Mouse (Mus musculus) left cerebral cortex, adult 9 months (tissue): ENCODE data around the gene Col4a1.

Source experiments
- DNase-seq, 2 experiments: peaks; one replicate each; pipeline ENCODE4 v3.0.0; 2022; ENCODE audit warnings: low spot score in 2 of 2

Gene Col4a1

DNA sequence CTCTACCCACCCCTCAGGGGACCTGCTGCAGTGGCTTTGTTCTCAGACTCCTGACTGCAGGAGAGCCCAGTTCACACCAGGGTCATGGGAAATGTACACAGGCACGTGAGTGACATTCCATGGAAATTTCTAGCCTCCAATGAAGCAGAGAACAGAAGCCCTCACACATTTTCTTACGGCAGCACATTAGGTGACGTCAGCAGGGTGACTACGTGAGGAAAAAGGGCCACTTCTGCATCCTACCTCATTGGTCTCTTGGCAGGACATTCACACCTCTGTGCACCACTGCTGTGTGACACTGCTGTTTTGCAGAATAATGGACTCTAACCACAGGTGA is 130.5 kb downstream of the Col4a1 start:
- no peak for DNase-seq

DNA sequence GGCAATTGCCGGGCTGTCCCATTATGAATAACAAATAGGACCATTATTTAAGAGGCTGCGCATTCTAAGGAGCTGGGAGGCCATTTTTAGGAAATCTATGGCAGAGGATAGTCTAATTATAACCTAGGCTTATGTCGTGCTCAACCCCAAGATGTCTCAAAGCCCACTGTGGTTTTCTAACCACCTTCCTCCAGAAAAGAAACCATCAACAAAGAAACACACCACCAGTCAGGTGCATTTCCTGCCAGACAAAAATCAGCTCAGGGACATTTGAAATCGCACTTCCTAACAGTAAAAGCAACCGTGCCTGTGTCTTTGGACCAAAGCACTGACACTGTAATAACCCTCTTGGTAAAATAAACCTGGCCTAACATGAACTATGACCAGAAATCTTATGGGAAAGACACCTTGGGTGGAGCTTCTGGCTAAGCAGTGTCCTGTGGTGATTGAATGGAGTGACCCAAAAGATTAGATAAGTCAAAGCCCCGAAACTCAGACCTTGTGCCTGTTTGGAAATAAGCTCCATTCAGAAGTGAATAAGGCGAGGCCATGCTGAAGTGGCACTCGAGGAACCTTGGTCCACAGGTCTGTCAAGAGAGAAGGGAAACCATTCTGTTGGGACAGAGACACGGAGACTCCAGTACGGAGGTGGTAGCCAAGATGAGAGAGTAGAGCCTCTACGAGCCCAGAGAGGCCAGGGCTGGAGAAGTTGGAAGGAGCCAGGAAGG is 131.0 kb downstream of the Col4a1 start:
- no peak for DNase-seq

DNA sequence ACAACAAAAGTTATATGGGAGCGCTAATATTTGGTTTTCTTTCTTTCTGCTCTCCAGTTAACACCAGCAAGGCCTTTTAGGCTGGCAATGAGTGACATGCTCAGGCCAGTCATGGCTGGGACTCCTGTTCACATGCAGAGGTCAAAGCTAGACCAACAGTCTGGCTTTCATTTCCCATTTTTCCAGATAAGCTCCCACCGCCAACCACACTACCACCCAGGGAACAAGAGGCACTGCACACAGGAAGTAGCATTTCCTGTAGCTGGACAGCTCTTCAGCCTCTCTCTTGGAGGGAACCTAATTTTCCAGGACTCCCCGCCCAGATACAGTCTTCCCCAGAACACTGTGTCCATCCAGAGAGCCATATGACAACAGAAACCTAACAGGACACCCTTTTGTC is 132.8 kb downstream of the Col4a1 start:
- no peak for DNase-seq

DNA sequence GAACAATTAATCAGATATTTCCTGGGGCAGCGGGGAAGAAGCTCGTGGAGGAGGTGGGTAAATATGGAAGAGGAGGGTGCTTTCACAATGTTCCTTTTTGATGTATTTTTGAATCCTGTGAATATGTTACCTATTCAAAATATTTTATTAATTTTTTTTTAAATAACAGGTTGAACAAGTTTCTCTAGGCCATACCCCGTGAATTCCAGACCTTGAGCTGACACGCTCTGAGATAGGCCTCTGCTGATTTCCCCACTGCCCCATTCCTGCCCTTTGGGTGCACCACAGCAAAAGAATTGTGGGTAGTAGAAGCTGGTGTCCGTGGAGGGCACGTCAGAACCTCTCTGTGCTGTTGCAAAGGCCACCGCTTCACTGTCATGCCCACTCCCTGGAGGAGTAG is 136.2 kb downstream of the Col4a1 start:
- DNase-seq: no peak

DNA sequence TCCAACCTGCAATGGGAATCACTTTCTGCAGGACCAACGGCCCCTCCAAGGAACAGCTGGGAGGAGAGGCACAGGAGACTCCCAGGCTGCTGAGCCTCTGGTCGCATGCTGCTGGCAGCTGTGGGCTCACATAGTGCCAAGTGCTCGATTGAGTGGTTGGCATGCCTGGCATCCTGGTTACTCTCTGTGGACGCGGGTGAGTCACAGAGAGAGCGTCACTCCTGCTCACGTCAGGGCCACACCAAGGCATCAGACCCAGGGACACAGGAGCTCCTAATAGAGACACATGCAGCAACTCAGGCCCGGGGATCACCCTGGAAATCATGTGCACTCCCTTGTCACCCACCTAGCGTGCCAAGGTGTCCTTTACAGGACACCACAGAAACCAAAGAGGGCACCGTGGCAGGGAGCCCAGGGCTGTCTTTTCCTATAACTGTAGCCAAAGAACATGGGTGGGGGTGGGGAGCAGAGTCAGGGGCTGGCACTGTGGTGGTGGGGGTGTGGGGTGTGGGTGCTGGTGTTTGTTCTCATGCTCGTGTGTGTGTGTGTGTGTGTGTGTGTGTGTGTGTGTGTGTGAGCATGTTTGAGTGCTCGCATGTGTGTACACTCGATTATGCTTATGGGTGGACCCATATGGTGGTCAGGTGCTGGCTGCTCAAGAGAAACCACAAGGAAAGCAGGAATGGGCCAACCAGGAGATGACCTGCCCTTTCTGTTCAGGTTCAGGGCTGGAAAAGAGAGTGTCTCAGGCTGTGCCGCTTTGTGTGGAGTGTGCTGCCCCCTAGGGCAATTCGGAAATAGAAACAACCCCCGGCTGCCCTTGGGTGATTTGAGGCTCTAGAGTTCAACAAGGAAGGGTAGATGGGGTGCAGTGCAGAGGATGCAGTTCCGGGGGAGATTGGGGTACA is 139.1 kb downstream of the Col4a1 start:
- DNase-seq: no peak

- no peak for DNase-seq
Measured at GRCm38 (mm10) chr8:11171526-11171925, 141.1 kb downstream of the Col4a1 start.

- DNase-seq: no peak
Measured at GRCm38 (mm10) chr8:11169383-11169782, 143.2 kb downstream of the Col4a1 start.

- no peak for DNase-seq
Measured at GRCm38 (mm10) chr8:11168780-11169179, 143.8 kb downstream of the Col4a1 start.

DNA sequence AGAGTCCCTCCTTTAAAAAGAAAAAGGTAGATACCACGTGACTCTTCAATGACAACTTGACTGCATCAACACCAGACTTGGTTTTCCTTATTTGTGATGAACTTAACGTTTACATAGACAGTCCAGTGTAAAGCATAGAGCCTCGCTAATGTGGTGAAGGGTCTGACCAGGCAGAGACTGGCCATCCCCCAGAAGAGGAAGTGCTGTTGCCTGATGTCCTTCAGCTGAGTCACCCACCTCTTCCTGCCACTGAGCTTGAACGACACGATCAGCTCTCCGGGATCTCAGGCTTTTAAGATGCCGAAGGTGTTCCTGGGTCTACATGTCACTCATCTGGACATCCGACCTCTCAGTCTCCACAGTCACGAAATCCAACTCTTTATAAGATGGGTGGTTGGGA is 144.7 kb downstream of the Col4a1 start:
- no peak for DNase-seq

DNA sequence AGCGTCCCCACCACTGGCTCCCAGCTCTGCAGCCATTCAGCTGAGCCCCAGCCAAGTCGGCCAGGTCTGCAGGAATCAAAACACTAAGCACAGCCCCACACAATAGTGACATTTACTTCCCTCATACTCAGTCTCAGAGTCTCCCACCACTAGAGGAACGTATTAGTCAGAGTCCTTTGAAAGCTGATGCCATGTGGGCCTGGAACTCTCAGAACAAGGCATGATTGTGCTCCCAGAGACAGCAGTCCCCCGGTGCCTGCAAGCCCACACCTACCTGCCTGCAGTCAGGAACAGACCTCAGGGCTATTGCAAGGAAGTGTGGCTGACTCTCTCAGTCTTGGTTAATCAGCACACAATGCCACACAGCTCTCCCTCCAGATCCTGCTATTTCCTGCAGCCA is 147.0 kb downstream of the Col4a1 start:
- DNase-seq: no peak

DNA sequence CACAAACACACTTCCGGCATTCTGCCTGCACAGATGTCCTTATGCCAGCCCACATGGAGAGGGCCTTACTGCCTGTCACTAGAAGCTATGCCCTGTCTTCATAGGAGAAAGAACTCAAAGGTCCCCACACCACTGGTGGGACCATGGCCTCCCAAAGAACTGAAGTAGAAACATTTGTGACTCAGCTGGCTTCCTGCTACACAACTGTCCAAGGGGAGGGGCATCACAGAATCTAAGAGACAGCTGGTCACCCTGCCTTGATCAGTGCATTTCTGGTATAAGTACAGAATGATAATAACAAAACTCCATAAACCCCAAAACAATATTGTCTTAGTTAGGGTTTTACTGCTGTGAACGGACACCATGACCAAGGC is 156.3 kb downstream of the Col4a1 start:
- DNase-seq: no peak

GRCm38 (mm10) chr8:11155579-11156318 is 156.9 kb downstream of the Col4a1 start:
- peak in 1 of 2 experiments; percentile 7 for DNase-seq

DNA sequence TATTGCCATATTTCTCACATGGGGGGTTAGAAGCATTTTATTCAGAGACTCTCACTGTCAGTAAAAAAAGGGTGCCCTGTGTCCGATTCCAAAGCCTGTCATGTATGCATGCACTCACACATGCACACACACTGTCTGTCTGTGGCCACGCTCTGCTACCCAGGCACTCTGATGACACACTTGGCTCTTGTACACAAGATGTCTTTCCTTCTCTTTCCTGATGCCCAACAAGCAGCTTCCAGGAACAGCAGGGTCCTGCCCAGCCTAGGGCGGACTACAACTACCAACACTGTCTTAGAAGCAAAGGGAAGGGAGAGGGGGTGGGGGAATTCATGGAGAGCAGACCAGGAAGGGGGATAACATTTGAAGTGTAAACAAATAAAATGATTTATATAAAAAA is 162.4 kb downstream of the Col4a1 start:
- no peak for DNase-seq

- no peak for DNase-seq
Measured at GRCm38 (mm10) chr8:11149201-11149810, 163.3 kb downstream of the Col4a1 start.

GRCm38 (mm10) chr8:11148797-11149196 is 163.8 kb downstream of the Col4a1 start:
- DNase-seq: no peak
